Mouse (Mus musculus): Measurements from ENCODE around the gene Uqcrc2. TPM values are rescaled to one million over a fixed set of nuclear protein-coding genes. Genes with fewer than 3 reads are reported as not detected.
A peak's percentile ranks its signal among the peaks of the same experiment; 100 is the strongest.

The Uqcrc2 gene
- polyA plus RNA-seq, 1 experiment from 2014 or later = 278 TPM

DNA sequence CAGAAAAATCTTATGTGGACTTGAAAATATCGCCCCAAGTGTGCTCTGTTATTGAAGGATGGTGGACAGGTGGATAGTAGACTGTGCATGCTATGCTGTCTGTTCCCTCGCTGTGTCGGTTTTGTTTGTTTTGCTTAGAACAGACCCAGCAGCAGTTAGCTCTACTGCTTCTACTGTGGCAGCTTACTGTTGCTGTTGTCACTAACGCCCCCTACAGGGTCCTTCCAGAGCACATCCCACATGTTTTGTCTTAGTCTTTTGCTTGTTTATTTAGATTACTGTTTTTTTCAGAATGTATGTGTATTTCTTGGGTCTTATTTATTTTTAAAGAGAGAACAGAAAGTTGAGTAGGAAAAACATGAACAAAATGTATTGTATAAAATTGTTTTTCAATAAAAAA is 8.2 kb downstream of the Uqcrc2 start:
- in situ Hi-C loops (cut with MboI; ENCODE audit: low pct_unique_long_range_greater_than_20kb) = loop anchor here (25.0 kb wide), 1 partner anchor 781 kb away; no protein-coding TSS in a partner anchor

GRCm38 (mm10) chr7:120647849-120648248 is 12.9 kb downstream of the Uqcrc2 start:
- CTCF ChIA-PET = interaction anchor here (1.1 to 1.3 kb wide), 2 partner anchors 8 to 16 kb away, joined by 3 read pairs; no protein-coding TSS in a partner anchor
- in situ Hi-C loops (cut with MboI; ENCODE audit: low pct_unique_long_range_greater_than_20kb) = loop anchor here (25.0 kb wide), 1 partner anchor 786 kb away; no protein-coding TSS in a partner anchor

More for the DNA sequence above, 8.2 kb downstream of the Uqcrc2 start:
- H3K27me3 ChIP-seq = no peaks in the 10 kb centered on the region
- ATAC-seq (no peak), DNase-seq (ENCODE audit: low read depth, low spot score) (no peak)
- peak; percentile 56 for TF ChIP-seq CTCF (IDR thresholded peaks at IDR 0.05)
- ChIA-PET POLR2A (interaction anchor here (0.5 kb wide), 1 partner anchor 22 kb away, joined by 3 read pairs; no protein-coding TSS in a partner anchor), CTCF (interaction anchor here (1.3 kb wide), 1 partner anchor 14 kb away, joined by 3 read pairs; no protein-coding TSS in a partner anchor)

GRCm38 (mm10) chr7:120662079-120662478 is 27.1 kb downstream of the Uqcrc2 start:
- ChIA-PET CTCF (interaction anchor here (1.3 to 1.7 kb wide), 2 partner anchors 12 to 16 kb away, joined by 3 to 5 read pairs; no protein-coding TSS in a partner anchor), POLR2A (no interaction called here)
- in situ Hi-C loops (cut with MboI; ENCODE audit: low pct_unique_long_range_greater_than_20kb) = no loop called here
- no peaks in the 10 kb centered on the region for H3K27me3 ChIP-seq
- ATAC-seq (no peak), DNase-seq (ENCODE audit: low read depth, low spot score) (no peak)
- no peak for TF ChIP-seq CTCF (IDR thresholded peaks at IDR 0.05)

More at GRCm38 (mm10) chr7:120647849-120648248, 12.9 kb downstream of the Uqcrc2 start:
- no peak for TF ChIP-seq CTCF (IDR thresholded peaks at IDR 0.05)
- no peak for ATAC-seq
- POLR2A ChIA-PET = no interaction called here
- no peak for DNase-seq (ENCODE audit: low read depth, low spot score)
- no peaks in the 10 kb centered on the region for H3K27me3 ChIP-seq

GRCm38 (mm10) chr7:120670153-120670875 is 35.3 kb downstream of the Uqcrc2 start, which contains the start of gene Pdzd9:
TSS of gene Pdzd9 (minus strand) at chr7:120670343.
- ChIA-PET CTCF (interaction anchor here (0.8 to 4.0 kb wide), 15 partner anchors 17 to 249 kb away, joined by 3 to 28 read pairs (median 3); no protein-coding TSS in a partner anchor), POLR2A (no interaction called here)
- H3K27me3 ChIP-seq = no peaks in the 10 kb centered on the region
- no peak for DNase-seq (ENCODE audit: low read depth, low spot score)
- in situ Hi-C loops (cut with MboI; ENCODE audit: low pct_unique_long_range_greater_than_20kb) = loop anchor here (5.0 to 10.0 kb wide), 4 partner anchors 52 to 244 kb away; partner anchors contain the start of gene Polr3e
- TF ChIP-seq CTCF (IDR thresholded peaks at IDR 0.05) = peak; percentile 90
- peak; percentile 89 for ATAC-seq

DNA sequence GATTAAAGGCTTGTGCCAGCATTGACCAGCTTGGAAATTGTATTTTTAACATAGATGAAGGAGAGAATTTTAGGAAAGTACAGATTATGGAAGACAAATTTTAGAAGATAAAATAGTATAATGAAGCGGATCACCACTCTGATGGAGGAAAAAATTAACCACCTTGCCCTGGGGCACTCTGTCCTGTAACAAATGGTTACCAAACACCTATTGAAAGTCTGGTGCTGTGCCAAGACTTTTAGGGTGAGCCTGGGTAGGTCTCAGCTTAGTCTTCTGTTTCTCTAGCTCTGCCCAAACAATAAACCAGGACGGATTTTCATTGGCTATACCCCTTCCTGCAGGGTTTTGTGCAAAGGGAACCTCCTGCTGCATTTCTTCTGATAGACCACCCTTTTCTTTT is 36.3 kb downstream of the Uqcrc2 start:
- in situ Hi-C loops (cut with MboI; ENCODE audit: low pct_unique_long_range_greater_than_20kb) = loop anchor here (5.0 to 10.0 kb wide), 4 partner anchors 51 to 244 kb away; partner anchors contain the start of gene Polr3e
- no peak for TF ChIP-seq CTCF (IDR thresholded peaks at IDR 0.05)
- no peaks in the 10 kb centered on the region for H3K27me3 ChIP-seq
- POLR2A ChIA-PET = no interaction called here
- DNase-seq (ENCODE audit: low read depth, low spot score) (no peak), ATAC-seq (no peak)
- CTCF ChIA-PET = interaction anchor here (1.2 to 4.0 kb wide), 5 partner anchors 57 to 158 kb away, joined by 3 to 28 read pairs (median 5); no protein-coding TSS in a partner anchor

DNA sequence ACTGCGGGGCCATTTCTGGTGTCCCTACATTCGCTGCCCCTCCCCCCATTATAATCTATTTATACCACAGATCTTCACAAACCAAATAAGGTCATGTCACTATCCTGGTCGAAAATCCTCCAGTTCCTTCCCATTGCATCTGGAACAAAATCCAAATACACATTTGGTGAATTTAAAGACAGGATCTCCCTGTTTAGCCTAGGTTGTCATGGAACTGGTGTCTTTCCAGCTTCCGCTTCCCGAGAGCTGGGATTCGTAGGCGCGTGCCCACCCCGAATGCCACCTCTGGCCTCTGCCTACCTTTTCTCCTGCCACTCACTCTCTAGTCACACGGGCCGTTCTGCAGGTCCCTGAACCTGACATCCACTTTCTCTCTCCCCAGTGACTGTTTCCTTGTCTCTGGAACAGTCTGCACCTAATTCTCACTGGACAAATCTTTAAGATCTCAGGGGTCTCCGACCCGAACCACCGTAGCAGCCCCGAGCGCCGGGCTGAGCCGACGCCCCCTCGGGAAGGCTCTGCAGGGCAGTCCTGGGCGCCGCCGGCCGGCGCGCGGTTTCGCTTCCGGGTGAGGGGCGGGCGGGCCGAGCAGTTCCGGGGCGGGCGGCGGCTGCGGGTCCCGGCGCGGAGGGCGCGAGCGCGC is 42.1 kb downstream of the Uqcrc2 start, which contains the start of gene Mosmo:
TSS of gene Mosmo (plus strand) at position 618 of the 643 bp plus-strand sequence.
- no peaks in the 10 kb centered on the region for H3K27me3 ChIP-seq
- in situ Hi-C loops (cut with MboI; ENCODE audit: low pct_unique_long_range_greater_than_20kb) = loop anchor here (10.0 kb wide), 1 partner anchor 238 kb away; the partner anchor contains the start of gene Polr3e
- DNase-seq (ENCODE audit: low read depth, low spot score) (no peak), ATAC-seq (peak; percentile 87)
- no peak for TF ChIP-seq CTCF (IDR thresholded peaks at IDR 0.05)
- ChIA-PET CTCF (interaction anchor here (1.0 kb wide), 1 partner anchor 44 kb away, joined by 3 read pairs; no protein-coding TSS in a partner anchor), POLR2A (no interaction called here)

DNA sequence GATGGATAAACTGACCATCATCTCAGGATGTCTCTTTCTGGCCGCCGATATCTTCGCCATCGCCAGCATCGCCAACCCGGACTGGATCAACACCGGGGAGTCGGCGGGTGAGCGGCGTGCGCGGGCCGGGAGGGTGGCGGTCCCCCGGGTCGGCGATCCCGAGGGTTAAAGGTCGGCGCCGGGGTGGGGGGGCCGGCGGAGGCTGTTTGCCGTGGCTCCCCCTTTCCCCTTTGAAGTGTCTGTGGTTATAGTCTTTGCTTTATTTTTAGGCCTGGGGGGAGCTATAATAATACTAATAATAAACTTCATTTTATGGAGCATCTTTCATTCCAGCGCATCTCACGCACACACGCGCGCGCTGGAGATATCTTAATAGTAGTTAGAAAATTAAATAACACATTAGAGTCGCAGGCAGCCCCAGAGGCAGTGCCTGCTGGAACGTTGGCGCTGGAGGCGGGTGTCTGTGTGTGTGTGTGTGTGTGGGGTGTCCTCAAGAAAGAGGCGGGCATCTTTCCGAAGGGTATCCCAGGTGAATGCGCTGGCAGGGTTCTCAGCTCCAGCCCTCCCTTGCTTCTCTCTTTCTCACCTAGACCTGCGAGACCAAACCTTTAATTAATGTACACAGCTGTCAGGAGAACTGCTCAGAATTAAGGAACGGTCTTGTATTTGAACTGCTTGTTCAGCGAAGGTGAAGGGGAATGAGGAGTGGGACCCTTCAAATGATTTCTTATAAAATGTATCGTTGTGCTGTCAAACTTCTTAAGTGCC is 43.0 kb downstream of the Uqcrc2 start:
- CTCF ChIA-PET = interaction anchor here (1.5 kb wide), 1 partner anchor 49 kb away, joined by 5 read pairs; no protein-coding TSS in a partner anchor
- TF ChIP-seq CTCF (IDR thresholded peaks at IDR 0.05) = no peak
- no peaks in the 10 kb centered on the region for H3K27me3 ChIP-seq
- DNase-seq (ENCODE audit: low read depth, low spot score) = no peak
- in situ Hi-C loops (cut with MboI; ENCODE audit: low pct_unique_long_range_greater_than_20kb) = loop anchor here (10.0 kb wide), 1 partner anchor 237 kb away; the partner anchor contains the start of gene Polr3e
- POLR2A ChIA-PET = interaction anchor here (1.6 kb wide), 1 partner anchor 10 kb away, joined by 4 read pairs; no protein-coding TSS in a partner anchor
- peak; percentile 29 for ATAC-seq

GRCm38 (mm10) chr7:120679023-120679422 is 44.0 kb downstream of the Uqcrc2 start:
- ATAC-seq (no peak), DNase-seq (ENCODE audit: low read depth, low spot score) (no peak)
- H3K27me3 ChIP-seq = no peaks in the 10 kb centered on the region
- no peak for TF ChIP-seq CTCF (IDR thresholded peaks at IDR 0.05)
- CTCF ChIA-PET = interaction anchor here (1.5 kb wide), 1 partner anchor 48 kb away, joined by 5 read pairs; no protein-coding TSS in a partner anchor
- in situ Hi-C loops (cut with MboI; ENCODE audit: low pct_unique_long_range_greater_than_20kb) = loop anchor here (10.0 kb wide), 1 partner anchor 236 kb away; the partner anchor contains the start of gene Polr3e
- POLR2A ChIA-PET = interaction anchor here (1.6 kb wide), 1 partner anchor 9 kb away, joined by 4 read pairs; no protein-coding TSS in a partner anchor

DNA sequence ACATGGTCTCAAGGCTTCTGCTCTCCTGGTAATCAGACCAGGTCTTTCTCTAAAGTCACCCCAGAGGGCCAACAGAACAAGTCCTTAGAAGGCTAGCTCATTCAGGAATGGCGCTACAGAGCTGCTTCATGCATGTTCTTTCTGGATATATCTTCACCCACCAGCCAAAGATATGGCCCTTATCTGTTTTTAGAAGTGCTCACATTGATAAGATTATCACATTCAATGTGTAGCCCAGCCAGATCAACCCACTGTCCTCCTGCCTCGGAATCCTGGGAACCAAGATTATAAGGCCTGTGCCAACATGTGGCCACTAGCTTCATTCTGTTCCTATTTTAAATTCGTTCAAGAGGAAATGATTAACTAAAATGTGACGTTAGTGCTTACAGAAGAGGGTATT is 47.0 kb downstream of the Uqcrc2 start:
- POLR2A ChIA-PET = no interaction called here
- no peak for TF ChIP-seq CTCF (IDR thresholded peaks at IDR 0.05)
- H3K27me3 ChIP-seq = no peaks in the 10 kb centered on the region
- ATAC-seq = no peak
- in situ Hi-C loops (cut with MboI; ENCODE audit: low pct_unique_long_range_greater_than_20kb) = no loop called here
- CTCF ChIA-PET = no interaction called here
- DNase-seq (ENCODE audit: low read depth, low spot score) = no peak

All from Patski (cell line).